Mouse (Mus musculus): ENCODE measurements around the gene Usp29. TPM values are rescaled to one million over a fixed set of nuclear protein-coding genes. Genes with fewer than 3 reads are reported as not detected.
"Not testable (repeated sequence)": the region's sequence is repeated elsewhere in the genome, so short reads cannot be mapped to it uniquely, and the experiment has no call there.

Gene Usp29
- polyA plus RNA-seq, 1 experiment: 15.7 TPM

- peak in 1 of 2 experiments; percentile 33 for DNase-seq (ENCODE audit: extremely low spot score in 1 of 2, low spot score in 1 of 2)
Measured at GRCm38 (mm10) chr7:6866351-6866750, 136.0 kb downstream of the Usp29 start.

- no peak for DNase-seq (ENCODE audit: extremely low spot score in 1 of 2, low spot score in 1 of 2)
Measured at GRCm38 (mm10) chr7:6868831-6869230, 138.5 kb downstream of the Usp29 start.

GRCm38 (mm10) chr7:6869556-6869955, 139.2 kb downstream of the Usp29 start:
- peak in 1 of 2 experiments; percentile 22 for DNase-seq (ENCODE audit: extremely low spot score in 1 of 2, low spot score in 1 of 2)

- DNase-seq (ENCODE audit: extremely low spot score in 1 of 2, low spot score in 1 of 2): peak in 1 of 2 experiments; percentile 67
Measured at GRCm38 (mm10) chr7:6874448-6874847, 144.1 kb downstream of the Usp29 start.

GRCm38 (mm10) chr7:6878202-6878601, 147.8 kb downstream of the Usp29 start:
- no peak for DNase-seq (ENCODE audit: extremely low spot score in 1 of 2, low spot score in 1 of 2)

- not testable (repeated sequence) for DNase-seq (ENCODE audit: extremely low spot score in 1 of 2, low spot score in 1 of 2)
Measured at GRCm38 (mm10) chr7:6878849-6879248, 148.5 kb downstream of the Usp29 start.

- DNase-seq (ENCODE audit: extremely low spot score in 1 of 2, low spot score in 1 of 2): no peak
Measured at GRCm38 (mm10) chr7:6879512-6880164, 149.3 kb downstream of the Usp29 start.

GRCm38 (mm10) chr7:6880918-6881317, 150.5 kb downstream of the Usp29 start:
- not testable (repeated sequence) for DNase-seq (ENCODE audit: extremely low spot score in 1 of 2, low spot score in 1 of 2)

- peak in 1 of 2 experiments; percentile 22 for DNase-seq (ENCODE audit: extremely low spot score in 1 of 2, low spot score in 1 of 2)
Measured at GRCm38 (mm10) chr7:6881473-6882046, 151.2 kb downstream of the Usp29 start.

- DNase-seq (ENCODE audit: extremely low spot score in 1 of 2, low spot score in 1 of 2): no peak
Measured at GRCm38 (mm10) chr7:6883376-6884147, 153.2 kb downstream of the Usp29 start.

GRCm38 (mm10) chr7:6885416-6885815, 155.0 kb downstream of the Usp29 start:
- DNase-seq (ENCODE audit: extremely low spot score in 1 of 2, low spot score in 1 of 2): no peak

GRCm38 (mm10) chr7:6886896-6887295, 156.5 kb downstream of the Usp29 start:
- no peak for DNase-seq (ENCODE audit: extremely low spot score in 1 of 2, low spot score in 1 of 2)

GRCm38 (mm10) chr7:6889871-6890270, 159.5 kb downstream of the Usp29 start:
- no peak for DNase-seq (ENCODE audit: extremely low spot score in 1 of 2, low spot score in 1 of 2)

GRCm38 (mm10) chr7:6891206-6891605, 160.8 kb downstream of the Usp29 start:
- DNase-seq (ENCODE audit: extremely low spot score in 1 of 2, low spot score in 1 of 2): peak in 1 of 2 experiments; percentile 11

GRCm38 (mm10) chr7:6897021-6897420, 166.6 kb downstream of the Usp29 start:
- not testable (repeated sequence) for DNase-seq (ENCODE audit: extremely low spot score in 1 of 2, low spot score in 1 of 2)

- DNase-seq (ENCODE audit: extremely low spot score in 1 of 2, low spot score in 1 of 2): no peak
Measured at GRCm38 (mm10) chr7:6900672-6901071, 170.3 kb downstream of the Usp29 start.

GRCm38 (mm10) chr7:6903489-6903888, 173.1 kb downstream of the Usp29 start:
- DNase-seq (ENCODE audit: extremely low spot score in 1 of 2, low spot score in 1 of 2): no peak

GRCm38 (mm10) chr7:6910527-6910926, 180.1 kb downstream of the Usp29 start:
- no peak for DNase-seq (ENCODE audit: extremely low spot score in 1 of 2, low spot score in 1 of 2)

GRCm38 (mm10) chr7:6911731-6912130, 181.4 kb downstream of the Usp29 start:
- DNase-seq (ENCODE audit: extremely low spot score in 1 of 2, low spot score in 1 of 2): no peak

GRCm38 (mm10) chr7:6913439-6914380, 183.3 kb downstream of the Usp29 start:
- DNase-seq (ENCODE audit: extremely low spot score in 1 of 2, low spot score in 1 of 2): no peak
